Mouse (Mus musculus) left cerebral cortex, postnatal 14 days (tissue): Measurements from ENCODE around the gene Med14. TPM values are rescaled to one million over a fixed set of nuclear protein-coding genes. Genes with fewer than 3 reads are reported as not detected.
A peak's percentile ranks its signal among the peaks of the same experiment; 100 is the strongest.

Experiments used
- DNase-seq, 2 experiments: peaks; one replicate each; pipeline ENCODE4 v3.0.0; 2021 to 2022; ENCODE audit warnings: low spot score in 2 of 2, mixed read lengths in 1 of 2
- intact Hi-C: fragments of 180-260 bp; cut with DNase I; formaldehyde crosslinking; loops from one replicate; pipeline ENCODE4 v1.15.1; 2025
- long read RNA-seq, 2 experiments: library from polyadenylated mRNA; stranded (forward); transcript quantifications; one replicate each; pipeline ENCODE4 v2.0.0; 2021
- total RNA-seq, 2 experiments: library from RNA; stranded (reverse); gene quantifications; 2 replicates each; pipeline ENCODE4 v1.2.3; 2021

The Med14 gene
- total RNA-seq = 10 to 100 TPM; 76.8 to 81.5 TPM
- long read RNA-seq, experiment 1, partial matches to known transcripts = 35 of 40 reads
- long read RNA-seq, experiment 1, other reads (novel, unspliced or antisense) = 5 of 40 reads
- long read RNA-seq, experiment 2, partial matches to known transcripts = 11 of 20 reads
- long read RNA-seq, experiment 2, other reads (novel, unspliced or antisense) = 9 of 20 reads

DNA sequence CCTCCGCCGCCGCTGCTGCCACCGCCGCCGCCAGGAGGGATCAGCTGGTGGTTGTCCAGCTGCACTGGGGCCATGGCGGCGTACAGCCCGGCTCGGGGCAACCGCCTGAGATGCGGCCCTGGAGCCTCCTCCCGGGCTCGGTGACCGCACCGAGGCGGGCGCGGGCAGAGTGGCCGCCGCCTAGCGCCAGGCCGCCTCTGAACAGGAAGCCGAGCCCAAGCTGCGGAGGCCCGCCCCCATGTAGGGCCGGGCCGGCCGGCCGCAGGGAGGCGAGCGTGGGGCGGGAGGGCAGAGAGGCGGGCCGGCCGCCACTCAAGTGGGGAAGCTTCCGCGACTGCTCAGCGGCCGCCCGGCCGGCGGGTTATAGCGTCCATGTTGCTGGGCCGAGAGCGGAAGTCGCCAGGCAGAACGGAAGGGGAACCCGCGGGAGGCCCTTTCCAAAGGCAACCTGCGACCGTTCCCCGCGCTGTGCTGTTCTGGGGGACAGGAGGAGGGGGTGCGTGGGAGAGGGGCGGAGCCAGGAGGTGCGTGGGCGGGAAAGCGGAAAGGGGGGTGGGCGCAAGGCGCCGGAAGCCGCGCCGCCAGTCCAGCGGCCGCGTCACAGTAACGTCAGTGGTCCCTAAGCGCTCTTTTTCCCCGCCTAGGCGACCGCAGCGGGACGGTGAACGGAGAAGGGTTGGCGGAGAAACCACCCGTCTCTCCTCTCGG is at the start of gene Med14:
TSS of gene Med14 (minus strand) at position 448 of the 708 bp plus-strand sequence.
- peak; percentile 76 to 83 for DNase-seq
- intact Hi-C loops = loop anchor here (1.0 kb wide), 1 partner anchor 79 kb away; no protein-coding TSS in a partner anchor

- intact Hi-C loops = no loop called here
- no peak for DNase-seq
Measured at GRCm38 (mm10) chrX:12800559-12800958, 38.7 kb upstream of the Med14 start.

DNA sequence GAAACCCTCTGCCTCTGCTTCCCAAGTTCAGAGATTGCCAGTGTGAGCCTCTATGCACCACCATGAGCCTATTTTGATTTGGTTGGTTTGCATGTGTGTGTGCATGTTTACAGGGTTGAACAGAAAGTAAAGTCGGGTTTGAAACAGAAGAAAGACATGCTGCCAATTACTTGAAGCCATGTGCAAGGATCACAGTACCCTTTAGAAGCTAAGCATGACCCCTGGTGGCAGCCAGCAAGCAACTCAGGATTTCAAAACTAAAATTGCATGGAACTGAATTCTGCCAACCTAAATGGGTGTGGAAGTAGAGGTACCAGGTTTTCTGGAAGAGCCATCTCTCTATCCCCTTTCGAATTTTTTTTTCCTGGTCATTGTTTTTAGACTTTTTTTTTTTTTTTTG is 33.0 kb upstream of the Med14 start:
- intact Hi-C loops = no loop called here
- DNase-seq = peak; percentile 3 to 5

DNA sequence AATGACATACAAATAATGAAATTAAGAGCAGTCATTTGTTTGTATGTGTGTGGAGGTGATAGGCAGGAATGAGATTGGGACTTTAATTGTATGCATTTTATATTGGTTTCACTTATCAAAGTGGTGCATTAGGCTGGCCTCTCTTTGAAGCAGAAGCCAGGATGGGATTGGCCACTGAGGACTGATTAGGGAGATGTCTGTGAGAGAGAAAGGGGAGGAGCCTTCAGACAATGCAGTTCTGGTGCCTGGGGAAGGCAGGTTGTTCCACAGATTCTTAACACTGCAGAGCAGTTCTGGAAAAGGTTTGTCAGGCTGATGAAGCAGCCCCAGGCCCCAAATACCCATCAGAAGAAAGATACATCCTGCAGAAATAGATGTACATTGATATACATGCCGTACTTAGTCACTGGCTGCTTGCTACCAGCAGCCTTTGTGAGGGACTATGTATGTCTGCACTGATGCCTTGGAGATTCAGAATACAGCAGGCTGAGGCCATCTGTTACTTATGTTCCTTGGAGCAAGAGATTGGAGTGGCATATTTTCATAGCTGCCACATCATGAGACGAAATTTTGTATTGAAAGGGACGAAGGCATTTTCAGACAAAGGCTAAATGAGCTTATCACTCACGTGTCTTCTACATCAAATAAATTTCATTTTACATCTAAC is 29.9 kb upstream of the Med14 start:
- DNase-seq = peak; percentile 4 to 21
- intact Hi-C loops = no loop called here

- intact Hi-C loops = no loop called here
- no peak for DNase-seq
Measured at GRCm38 (mm10) chrX:12773236-12773635, 11.4 kb upstream of the Med14 start.

- intact Hi-C loops = no loop called here
Measured at GRCm38 (mm10) chrX:12771561-12771960, 9.7 kb upstream of the Med14 start.

GRCm38 (mm10) chrX:12768571-12768970 is 6.7 kb upstream of the Med14 start:
- DNase-seq = no peak
- intact Hi-C loops = no loop called here

More at GRCm38 (mm10) chrX:12771561-12771960, 9.7 kb upstream of the Med14 start:
- DNase-seq = no peak

GRCm38 (mm10) chrX:12766846-12767564 is 5.1 kb upstream of the Med14 start:
- intact Hi-C loops = no loop called here
- no peak for DNase-seq

- intact Hi-C loops = no loop called here
- DNase-seq = no peak
Measured at GRCm38 (mm10) chrX:12763127-12763834, 1.4 kb upstream of the Med14 start.

DNA sequence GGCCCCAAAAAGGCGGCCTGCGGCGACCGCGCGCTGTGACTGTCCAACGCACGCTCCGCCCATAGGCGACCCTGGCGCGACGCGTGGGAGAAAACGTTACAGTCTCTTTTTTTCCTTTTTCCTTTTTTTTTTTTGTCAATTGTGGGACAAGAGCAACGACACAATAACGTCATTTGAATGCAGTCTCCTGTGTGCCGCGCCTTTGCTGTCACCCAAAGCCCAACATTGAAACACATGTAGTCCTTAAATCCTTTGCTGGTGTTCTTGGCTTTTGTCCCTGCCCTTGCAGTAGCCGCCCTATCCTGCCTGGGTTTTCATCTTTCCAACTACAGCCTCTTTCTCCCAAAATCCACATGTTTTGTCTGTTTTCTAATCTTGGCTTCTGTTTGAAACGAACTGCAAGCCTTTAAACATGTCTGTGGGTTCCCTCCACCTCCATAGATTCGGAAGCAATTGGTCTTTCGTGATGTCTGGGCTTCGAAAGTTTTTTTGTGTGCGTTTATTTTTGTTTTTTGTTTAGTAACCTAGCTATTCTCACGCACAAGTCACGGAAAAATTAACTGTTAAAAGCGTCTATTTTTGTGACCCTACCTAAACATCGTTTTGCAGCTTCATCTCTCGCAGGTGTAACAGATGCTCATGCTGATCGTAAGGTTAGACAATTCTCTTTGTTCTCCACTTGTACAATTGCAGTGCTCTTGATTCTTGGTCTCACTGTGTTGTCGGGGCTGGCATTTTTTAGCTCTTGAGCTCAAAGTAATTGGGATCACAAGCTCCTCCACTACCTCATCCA is 657 bp upstream of the Med14 start:
- no peak for DNase-seq
- intact Hi-C loops = loop anchor here (1.0 kb wide), 1 partner anchor 78 kb away; no protein-coding TSS in a partner anchor

- intact Hi-C loops = no loop called here
- peak; percentile 12 to 17 for DNase-seq
Measured at GRCm38 (mm10) chrX:12761259-12761625, 631 bp downstream of the Med14 start.

- no peak for DNase-seq
- intact Hi-C loops = no loop called here
Measured at GRCm38 (mm10) chrX:12760501-12760900, 1.4 kb downstream of the Med14 start.

GRCm38 (mm10) chrX:12759625-12760024 is 2.2 kb downstream of the Med14 start:
- no peak for DNase-seq
- intact Hi-C loops = no loop called here

DNA sequence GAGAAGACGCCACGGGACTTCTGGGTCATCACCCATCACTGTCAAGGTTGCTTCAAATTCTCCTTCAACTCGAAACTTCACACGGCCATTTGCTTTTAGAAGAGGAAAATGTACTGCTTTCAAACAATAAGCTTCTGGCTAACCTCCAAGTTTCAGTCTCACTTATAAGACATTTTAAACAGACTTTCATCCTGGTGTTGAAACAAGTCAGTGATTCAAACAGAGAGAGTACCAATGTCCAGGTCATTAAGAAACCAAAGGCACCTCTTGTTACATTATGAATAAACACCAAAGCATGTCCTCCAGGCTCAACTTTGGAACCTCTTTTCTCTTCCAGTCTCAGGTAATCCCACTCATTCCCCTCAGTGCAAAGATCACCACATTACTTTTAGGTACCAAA is 14.0 kb downstream of the Med14 start:
- intact Hi-C loops = no loop called here

DNA sequence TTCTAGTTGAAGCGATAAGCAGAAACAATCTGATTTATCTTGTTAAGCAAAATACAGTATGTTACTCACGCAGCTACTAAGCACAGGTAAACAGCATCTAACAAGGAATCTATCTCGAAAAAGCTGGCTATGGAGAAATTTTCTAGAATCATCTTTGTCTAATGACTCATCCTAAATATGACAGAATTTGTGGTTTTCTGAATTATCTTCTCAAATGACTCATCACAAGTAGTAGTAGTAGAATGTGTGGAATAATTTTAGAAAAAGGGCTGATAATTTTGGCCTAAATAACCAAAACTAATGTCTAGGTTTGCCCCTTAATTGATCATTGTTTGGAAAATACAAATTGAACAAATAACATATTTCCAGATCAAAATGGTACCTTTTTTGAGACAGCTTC is 15.1 kb downstream of the Med14 start:
- DNase-seq = no peak

More for the DNA sequence above, 14.0 kb downstream of the Med14 start:
- no peak for DNase-seq

GRCm38 (mm10) chrX:12740396-12740795 is 21.5 kb downstream of the Med14 start:
- DNase-seq = no peak
- intact Hi-C loops = no loop called here

More for the DNA sequence above, 15.1 kb downstream of the Med14 start:
- intact Hi-C loops = no loop called here

DNA sequence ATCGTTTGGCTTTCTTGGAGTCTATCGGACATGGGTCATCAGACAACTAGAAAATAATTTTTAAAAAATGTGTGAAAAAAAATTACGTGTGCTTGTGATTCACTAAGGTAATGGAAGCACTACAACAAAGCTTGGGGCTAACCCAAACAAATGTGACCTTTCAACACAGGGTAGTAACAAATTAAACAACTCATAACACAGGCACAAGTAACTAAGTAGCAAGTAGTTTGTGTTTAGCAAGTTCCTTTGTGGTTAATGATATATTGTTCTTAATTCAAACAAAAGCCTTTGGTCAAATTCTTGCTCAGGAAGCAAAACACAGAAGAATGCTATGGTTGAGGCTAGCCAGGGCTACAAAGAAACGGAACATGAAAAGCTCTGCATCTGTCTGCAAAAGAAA is 45.8 kb downstream of the Med14 start:
- DNase-seq = no peak

GRCm38 (mm10) chrX:12713796-12714195 is 48.1 kb downstream of the Med14 start:
- intact Hi-C loops = loop anchor here (5.0 kb wide), 1 partner anchor 51 kb away; no protein-coding TSS in a partner anchor
- no peak for DNase-seq

More for the DNA sequence above, 45.8 kb downstream of the Med14 start:
- intact Hi-C loops = no loop called here
